Mouse (Mus musculus): ENCODE measurements around the gene Rala. TPM values are rescaled to one million over a fixed set of nuclear protein-coding genes. Genes with fewer than 3 reads are reported as not detected.

Rala gene
- total and polyA plus RNA-seq, 3 experiments, result 26.7 to 45.3 (median 31.1) TPM

- dilution Hi-C loops (cut with MboI; ENCODE audit: extremely low pct_ligation_motif_present, extremely low pct_unique_long_range_greater_than_20kb, low sequenced_read_pairs), result no loop called here
- H3K4me3 ChIP-seq (replicated peaks in 1 of 3; ENCODE audit: low read depth in 2 of 3, low read length in 2 of 3, poor library complexity in 1 of 3), result no peak overlapping the region
- no peaks in the 10 kb centered on the region for H3K36me3 ChIP-seq (replicated peaks in 1 of 2; ENCODE audit: control insufficient read depth in 1 of 2, insufficient read depth in 1 of 2, low read length in 1 of 2)
- TF ChIP-seq ZC3H11A (IDR thresholded peaks at IDR 0.05; ENCODE audit: low read depth, low read length) (no peak), USF1 (IDR thresholded peaks at IDR 0.05; ENCODE audit: low read depth, low read length) (no peak), CHD2 (IDR thresholded peaks at IDR 0.05; ENCODE audit: low read length) (no peak), GABPA (IDR thresholded peaks at IDR 0.05; ENCODE audit: insufficient replicate concordance, low read depth, low read length) (no peak), NRF1 (IDR thresholded peaks at IDR 0.05; ENCODE audit: low read depth, low read length) (no peak)
- DNase-seq (ENCODE audit: extremely low read depth), result no peak
- H3K4me2 ChIP-seq (ENCODE audit: insufficient read depth, low read depth, poor library complexity, severe bottlenecking), result no peak overlapping the region
- in situ Hi-C loops (cut with MboI; ENCODE audit: low pct_ligation_motif_present, low pct_unique_long_range_greater_than_20kb, low sequenced_read_pairs), result no loop called here
- H3K27me3 ChIP-seq (replicated peaks), result no peaks in the 10 kb centered on the region
- H3K79me2 ChIP-seq (replicated peaks; ENCODE audit: control insufficient read depth, extremely low read depth, insufficient read depth, poor library complexity, severe bottlenecking), result no peaks in the 10 kb centered on the region
- H3K4me1 ChIP-seq (ENCODE audit: control insufficient read depth in 1 of 2, insufficient read depth in 2 of 2), result no peaks in the 10 kb centered on the region
- H3K9me3 ChIP-seq (replicated peaks; ENCODE audit: low read length), result peaks cover 3% of the 10 kb centered on the region
- no peak overlapping the region for H3K9ac ChIP-seq (ENCODE audit: insufficient read depth, low read depth)
- no peak overlapping the region for H3K27ac ChIP-seq (ENCODE audit: insufficient read depth, low read depth)
Observed at GRCm38 (mm10) chr13:17859365-17860033, 84.5 kb downstream of the Rala start.

- no peak overlapping the region for H3K4me3 ChIP-seq (replicated peaks in 1 of 3; ENCODE audit: low read depth in 2 of 3, low read length in 2 of 3, poor library complexity in 1 of 3)
- dilution Hi-C loops (cut with MboI; ENCODE audit: extremely low pct_ligation_motif_present, extremely low pct_unique_long_range_greater_than_20kb, low sequenced_read_pairs) (no loop called here), in situ Hi-C loops (cut with MboI; ENCODE audit: low pct_ligation_motif_present, low pct_unique_long_range_greater_than_20kb, low sequenced_read_pairs) (no loop called here)
- no peak overlapping the region for H3K27ac ChIP-seq (ENCODE audit: insufficient read depth, low read depth)
- no peaks in the 10 kb centered on the region for H3K27me3 ChIP-seq (replicated peaks)
- H3K36me3 ChIP-seq (replicated peaks in 1 of 2; ENCODE audit: control insufficient read depth in 1 of 2, insufficient read depth in 1 of 2, low read length in 1 of 2), result no peaks in the 10 kb centered on the region
- H3K4me1 ChIP-seq (ENCODE audit: control insufficient read depth in 1 of 2, insufficient read depth in 2 of 2), result no peaks in the 10 kb centered on the region
- H3K9ac ChIP-seq (ENCODE audit: insufficient read depth, low read depth), result no peak overlapping the region
- TF ChIP-seq HCFC1 (IDR thresholded peaks at IDR 0.05; ENCODE audit: low read depth, low read length) (no peak), CHD2 (IDR thresholded peaks at IDR 0.05; ENCODE audit: low read length) (no peak), PAX5 (IDR thresholded peaks at IDR 0.05; ENCODE audit: low read length) (no peak), SMC3 (IDR thresholded peaks at IDR 0.05; ENCODE audit: low read depth, low read length) (no peak), ZNF384 (IDR thresholded peaks at IDR 0.05; ENCODE audit: low read depth, low read length) (no peak)
- H3K4me2 ChIP-seq (ENCODE audit: insufficient read depth, low read depth, poor library complexity, severe bottlenecking), result no peak overlapping the region
- no peaks in the 10 kb centered on the region for H3K79me2 ChIP-seq (replicated peaks; ENCODE audit: control insufficient read depth, extremely low read depth, insufficient read depth, poor library complexity, severe bottlenecking)
- no peak for DNase-seq (ENCODE audit: extremely low read depth)
- H3K9me3 ChIP-seq (replicated peaks; ENCODE audit: low read length), result peaks cover 3% of the 10 kb centered on the region
Observed at GRCm38 (mm10) chr13:17857046-17857445, 87.0 kb downstream of the Rala start.

DNA sequence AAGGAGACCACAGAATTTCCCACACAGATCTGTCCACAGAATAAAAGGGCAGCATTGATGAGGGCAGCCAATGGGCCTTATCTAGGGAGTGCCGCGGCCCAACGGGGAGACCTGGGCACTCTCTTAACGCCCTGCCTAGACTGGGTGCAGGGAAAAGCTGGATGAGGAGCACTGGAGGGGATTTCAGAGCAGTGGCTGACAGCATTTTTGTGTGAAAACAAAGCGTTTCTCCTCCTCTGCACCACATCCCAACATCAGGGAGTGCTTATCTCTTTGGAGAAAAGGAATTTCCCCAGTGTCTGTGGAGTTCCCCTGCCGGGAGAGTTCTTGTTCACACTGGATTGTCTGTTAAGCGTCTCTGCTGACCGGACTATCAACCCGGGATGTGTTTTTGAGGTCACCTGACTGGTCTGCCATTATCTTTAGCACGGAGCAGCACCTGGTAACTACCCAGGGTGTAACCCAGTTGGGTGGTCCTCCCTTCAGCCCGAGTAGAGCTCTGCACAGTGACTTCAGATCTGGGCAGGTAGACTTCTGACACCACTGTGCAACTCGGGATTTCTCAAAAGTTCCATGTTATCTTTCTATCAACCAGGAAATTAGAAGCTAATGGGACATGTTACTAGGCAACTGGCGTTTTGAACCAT lies 88.4 kb downstream of the Rala start:
- Histone ChIP-seq H3K4me1 (ENCODE audit: control insufficient read depth in 1 of 2, insufficient read depth in 2 of 2) (no peaks in the 10 kb centered on the region), H3K79me2 (replicated peaks; ENCODE audit: control insufficient read depth, extremely low read depth, insufficient read depth, poor library complexity, severe bottlenecking) (no peaks in the 10 kb centered on the region), H3K27me3 (replicated peaks) (no peaks in the 10 kb centered on the region), H3K9ac (ENCODE audit: insufficient read depth, low read depth) (no peak overlapping the region), H3K9me3 (replicated peaks; ENCODE audit: low read length) (peaks cover 3% of the 10 kb centered on the region), H3K36me3 (replicated peaks in 1 of 2; ENCODE audit: control insufficient read depth in 1 of 2, insufficient read depth in 1 of 2, low read length in 1 of 2) (no peaks in the 10 kb centered on the region), H3K27ac (ENCODE audit: insufficient read depth, low read depth) (no peak overlapping the region), H3K4me3 (replicated peaks in 1 of 3; ENCODE audit: low read depth in 2 of 3, low read length in 2 of 3, poor library complexity in 1 of 3) (no peak overlapping the region), H3K4me2 (ENCODE audit: insufficient read depth, low read depth, poor library complexity, severe bottlenecking) (no peak overlapping the region)
- dilution Hi-C loops (cut with MboI; ENCODE audit: extremely low pct_ligation_motif_present, extremely low pct_unique_long_range_greater_than_20kb, low sequenced_read_pairs), result no loop called here
- no peak for TF ChIP-seq USF2 (conservative IDR thresholded peaks at IDR 0.05; ENCODE audit: low read depth, low read length)
- TF ChIP-seq MYC (IDR thresholded peaks at IDR 0.05; ENCODE audit: low read depth, low read length), result no peak
- no peak for TF ChIP-seq ZC3H11A (IDR thresholded peaks at IDR 0.05; ENCODE audit: low read depth, low read length)
- no peak for TF ChIP-seq MXI1 (IDR thresholded peaks at IDR 0.05; ENCODE audit: low read depth, low read length)
- TF ChIP-seq IRF4 (IDR thresholded peaks at IDR 0.05; ENCODE audit: low read depth, low read length), result no peak
- no peak for TF ChIP-seq CTCF (conservative IDR thresholded peaks at IDR 0.05 in 1 of 2, IDR thresholded peaks at IDR 0.05 in 1 of 2; ENCODE audit: low read depth in 2 of 2, low read length in 2 of 2)
- TF ChIP-seq MAX (IDR thresholded peaks at IDR 0.05; ENCODE audit: low read length), result no peak
- no peak for TF ChIP-seq EP300 (IDR thresholded peaks at IDR 0.05; ENCODE audit: low read length)
- no peak for TF ChIP-seq ZKSCAN1 (IDR thresholded peaks at IDR 0.05; ENCODE audit: borderline replicate concordance, low read depth, low read length)
- TF ChIP-seq MAFK (IDR thresholded peaks at IDR 0.05; ENCODE audit: insufficient replicate concordance, low read length), result no peak
- TF ChIP-seq CHD1 (IDR thresholded peaks at IDR 0.05; ENCODE audit: low read depth, low read length), result no peak
- no peak for TF ChIP-seq SMC3 (IDR thresholded peaks at IDR 0.05; ENCODE audit: low read depth, low read length)
- TF ChIP-seq UBTF (IDR thresholded peaks at IDR 0.05; ENCODE audit: low read depth, low read length), result no peak
- no peak for TF ChIP-seq ZNF384 (IDR thresholded peaks at IDR 0.05; ENCODE audit: low read depth, low read length)
- no peak for TF ChIP-seq KAT2A (IDR thresholded peaks at IDR 0.05; ENCODE audit: insufficient replicate concordance, low read length)
- no peak for TF ChIP-seq JUND (conservative IDR thresholded peaks at IDR 0.05; ENCODE audit: low read depth, low read length)
- no peak for TF ChIP-seq SIN3A (IDR thresholded peaks at IDR 0.05; ENCODE audit: low read length)
- TF ChIP-seq NRF1 (IDR thresholded peaks at IDR 0.05; ENCODE audit: low read depth, low read length), result no peak
- no peak for TF ChIP-seq JUN (IDR thresholded peaks at IDR 0.05; ENCODE audit: insufficient read depth, low read depth, low read length)
- no peak for TF ChIP-seq PAX5 (IDR thresholded peaks at IDR 0.05; ENCODE audit: low read length)
- in situ Hi-C loops (cut with MboI; ENCODE audit: low pct_ligation_motif_present, low pct_unique_long_range_greater_than_20kb, low sequenced_read_pairs), result no loop called here
- no peak for DNase-seq (ENCODE audit: extremely low read depth)

Measured in CH12.LX (cell line).